Mouse (Mus musculus) lung, postnatal 0 days (tissue): ENCODE measurements at regions not wholly inside any gene's neighbourhood (a gene's known extent, or its start where the extent isn't known, plus 50 kb on each side); places are given as distances from the start of the nearest gene placed in this dataset.

Source experiments
- CTCF ChIP-seq: IDR thresholded peaks from 2 replicates; pipeline ENCODE4 v1.5.1; 2016; ENCODE audit warnings: antibody characterized with exemption, mild to moderate bottlenecking
- EP300 ChIP-seq: IDR thresholded peaks from 2 replicates; pipeline ENCODE4 v1.6.1; 2016; ENCODE audit warnings: antibody characterized with exemption, mild to moderate bottlenecking, control low read depth

- TF ChIP-seq CTCF: no peak
- no peak for TF ChIP-seq EP300
Observed at GRCm38 (mm10) chr1:184483371-184483770, 249.0 kb downstream of the Hlx start.
